Mouse (Mus musculus) MEL (cell line): ENCODE measurements around the gene Pick1. TPM values are rescaled to one million over a fixed set of nuclear protein-coding genes. Genes with fewer than 3 reads are reported as not detected.

Source experiments
- DNase-seq: peaks from one replicate; pipeline ENCODE4 v3.0.0; 2011; ENCODE audit warnings: low read depth, low spot score
- H3K27ac ChIP-seq: 2 replicates; pipeline ENCODE4 v1.5.1; 2012; ENCODE audit warnings: low read depth, mild to moderate bottlenecking, control low read depth, low read length, moderate library complexity; ENCODE audit not compliant: control insufficient read depth
- H3K27me3 ChIP-seq, 2 experiments: fragments of 150-350 bp in 1 of 2; sonication (generic) in 1 of 2; 2 replicates each; pipeline ENCODE4 v1.6.1; 2012; ENCODE audit warnings: low read length in 2 of 2, mild to moderate bottlenecking in 2 of 2, improper control_type of control experiment in 1 of 2, moderate library complexity in 1 of 2; ENCODE audit not compliant: insufficient read depth in 2 of 2, control insufficient read depth in 1 of 2
- H3K36me3 ChIP-seq, 2 experiments: 2 replicates each; pipeline ENCODE4 v1.6.1; 2012 to 2014; ENCODE audit warnings: low read length in 2 of 2, improper control_type of control experiment in 1 of 2, inconsistent platforms in 1 of 2, mild to moderate bottlenecking in 1 of 2; ENCODE audit not compliant: insufficient read depth in 2 of 2, control insufficient read depth in 1 of 2
- H3K4me1 ChIP-seq, 2 experiments: fragments of 150-350 bp in 1 of 2; sonication (generic) in 1 of 2; 2 replicates each; pipeline ENCODE4 v1.6.1; 2012; ENCODE audit warnings: low read length in 2 of 2, improper control_type of control experiment in 1 of 2, mild to moderate bottlenecking in 1 of 2; ENCODE audit not compliant: insufficient read depth in 2 of 2, control insufficient read depth in 1 of 2
- H3K4me3 ChIP-seq, 2 experiments: fragments of 150-350 bp in 1 of 2; sonication (generic) in 1 of 2; 2 replicates each; pipeline ENCODE4 v1.5.1; 2012; ENCODE audit warnings: low read depth in 2 of 2, low read length in 2 of 2, mild to moderate bottlenecking in 2 of 2, moderate library complexity in 2 of 2, control low read depth in 1 of 2, improper control_type of control experiment in 1 of 2; ENCODE audit not compliant: control insufficient read depth in 1 of 2, insufficient read depth in 1 of 2
- H3K79me2 ChIP-seq: 2 replicates; pipeline ENCODE4 v1.6.1; 2012; ENCODE audit warnings: mild to moderate bottlenecking, low read length, moderate library complexity; ENCODE audit not compliant: control insufficient read depth, poor library complexity, insufficient read depth
- H3K9ac ChIP-seq: 2 replicates; pipeline ENCODE4 v1.6.1; 2012; ENCODE audit warnings: low read depth, mild to moderate bottlenecking, control low read depth, low read length, moderate library complexity; ENCODE audit not compliant: control insufficient read depth, poor library complexity, severe bottlenecking
- H3K9me3 ChIP-seq: fragments of 150-350 bp; sonication (generic); replicated peaks from 2 replicates; pipeline ENCODE4 v1.6.1; 2012; ENCODE audit warnings: mild to moderate bottlenecking, low read length, improper control_type of control experiment, moderate library complexity; ENCODE audit not compliant: insufficient read depth
- CHD2 ChIP-seq: IDR thresholded peaks from 2 replicates; pipeline ENCODE4 v1.6.1; 2011; ENCODE audit warnings: low read length, improper control_type of control experiment
- E2F4 ChIP-seq: IDR thresholded peaks from 2 replicates; pipeline ENCODE4 v1.6.1; 2011; ENCODE audit warnings: low read depth, low read length, improper control_type of control experiment, borderline replicate concordance
- ELF1 ChIP-seq: IDR thresholded peaks from 2 replicates; pipeline ENCODE4 v1.6.1; 2014; ENCODE audit warnings: low read depth, mild to moderate bottlenecking, inconsistent platforms, low read length, improper control_type of control experiment, moderate library complexity
- ETS1 ChIP-seq: IDR thresholded peaks from 2 replicates; pipeline ENCODE4 v1.6.1; 2012; ENCODE audit warnings: low read depth, mild to moderate bottlenecking, inconsistent platforms, low read length, improper control_type of control experiment, moderate library complexity
- GABPA ChIP-seq: IDR thresholded peaks from 2 replicates; pipeline ENCODE4 v1.6.1; 2012; ENCODE audit warnings: low read depth, mild to moderate bottlenecking, inconsistent platforms, low read length, improper control_type of control experiment, moderate library complexity
- GATA1 ChIP-seq: IDR thresholded peaks from 2 replicates; pipeline ENCODE4 v1.6.1; 2011; ENCODE audit warnings: low read depth, low read length, improper control_type of control experiment
- HCFC1 ChIP-seq: IDR thresholded peaks from 2 replicates; pipeline ENCODE4 v1.6.1; 2012; ENCODE audit warnings: low read depth, mild to moderate bottlenecking, inconsistent platforms, low read length, improper control_type of control experiment, moderate library complexity
- KAT2A ChIP-seq: conservative IDR thresholded peaks from 2 replicates; pipeline ENCODE4 v1.6.1; 2012; ENCODE audit warnings: low read depth, low read length, improper control_type of control experiment, inconsistent platforms
- MAX ChIP-seq: IDR thresholded peaks from 2 replicates; pipeline ENCODE4 v1.6.1; 2011; ENCODE audit warnings: low read length, improper control_type of control experiment
- MEF2A ChIP-seq: IDR thresholded peaks from 2 replicates; pipeline ENCODE4 v1.6.1; 2014; ENCODE audit warnings: low read depth, mild to moderate bottlenecking, inconsistent platforms, low read length, improper control_type of control experiment; ENCODE audit not compliant: poor library complexity, insufficient replicate concordance, severe bottlenecking; ENCODE audit errors: extremely low read depth
- MXI1 ChIP-seq: IDR thresholded peaks from 2 replicates; pipeline ENCODE4 v1.6.1; 2011; ENCODE audit warnings: mild to moderate bottlenecking, low read depth, low read length, improper control_type of control experiment
- NRF1 ChIP-seq: IDR thresholded peaks from 2 replicates; pipeline ENCODE4 v1.6.1; 2014; ENCODE audit warnings: low read depth, mild to moderate bottlenecking, inconsistent platforms, low read length, improper control_type of control experiment, moderate library complexity; ENCODE audit not compliant: poor library complexity, insufficient read depth, severe bottlenecking
- POLR2A ChIP-seq, 2 experiments: IDR thresholded peaks; 2 replicates each; pipeline ENCODE4 v1.6.1; 2011 to 2012; ENCODE audit warnings: low read length in 2 of 2, mild to moderate bottlenecking in 2 of 2, control low read depth in 1 of 2, improper control_type of control experiment in 1 of 2, low read depth in 1 of 2, moderate library complexity in 1 of 2; ENCODE audit not compliant: control insufficient read depth in 1 of 2, insufficient read depth in 1 of 2, poor library complexity in 1 of 2
- POLR2AphosphoS2 ChIP-seq: IDR thresholded peaks from 2 replicates; pipeline ENCODE4 v1.6.1; 2011; ENCODE audit warnings: low read length, improper control_type of control experiment
- RCOR1 ChIP-seq: IDR thresholded peaks from 2 replicates; pipeline ENCODE4 v1.6.1; 2012; ENCODE audit warnings: low read depth, mild to moderate bottlenecking, inconsistent platforms, low read length, improper control_type of control experiment
- SIN3A ChIP-seq: IDR thresholded peaks from 2 replicates; pipeline ENCODE4 v1.6.1; 2012; ENCODE audit warnings: low read length, improper control_type of control experiment, inconsistent platforms
- SMC3 ChIP-seq: IDR thresholded peaks from 2 replicates; pipeline ENCODE4 v1.6.1; 2011; ENCODE audit warnings: low read depth, low read length, improper control_type of control experiment
- TAL1 ChIP-seq: IDR thresholded peaks from 2 replicates; pipeline ENCODE4 v1.6.1; 2012; ENCODE audit warnings: mild to moderate bottlenecking, inconsistent platforms, low read length, moderate library complexity, mixed read lengths
- TBP ChIP-seq: IDR thresholded peaks from 2 replicates; pipeline ENCODE4 v1.8.0; 2011; ENCODE audit warnings: low read depth, low read length, improper control_type of control experiment
- TCF12 ChIP-seq: IDR thresholded peaks from 2 replicates; pipeline ENCODE4 v1.6.1; 2014; ENCODE audit warnings: low read depth, mild to moderate bottlenecking, inconsistent platforms, low read length, improper control_type of control experiment, moderate library complexity
- USF2 ChIP-seq, 2 experiments: IDR thresholded peaks; 2 replicates each; pipeline ENCODE4 v1.6.1; 2011 to 2012; ENCODE audit warnings: improper control_type of control experiment in 2 of 2, low read length in 2 of 2, borderline replicate concordance in 1 of 2, inconsistent platforms in 1 of 2, low read depth in 1 of 2, mild to moderate bottlenecking in 1 of 2; ENCODE audit not compliant: insufficient read depth in 1 of 2
- ZC3H11A ChIP-seq: IDR thresholded peaks from 2 replicates; pipeline ENCODE4 v1.6.1; 2012; ENCODE audit warnings: low read depth, mild to moderate bottlenecking, inconsistent platforms, low read length, improper control_type of control experiment
- polyA plus RNA-seq, 2 experiments: library from polyadenylated mRNA; stranded (reverse) in 1 of 2; unstranded in 1 of 2; fragments of >175 nt in 1 of 2; fragments of >200 nt in 1 of 2; gene quantifications; 2 replicates each; pipeline versions ENCODE4 v1.2.1 to v1.2.4; 2012; ENCODE audit warnings: low replicate concordance in 2 of 2, low read depth in 1 of 2; ENCODE audit not compliant: insufficient read length in 2 of 2, insufficient read depth in 1 of 2, missing spikeins in 1 of 2
- total RNA-seq: library from RNA; depleted of rRNA; stranded (reverse); fragments of 300-350 nt; gene quantifications from 2 replicates; pipeline ENCODE4 v1.2.3, GENCODE M21; 2012

Pick1 gene
- total and polyA plus RNA-seq, 3 experiments = 20.8 to 24.3 TPM; not detected in 1

- no peak overlapping the region for H3K4me3 ChIP-seq
- H3K36me3 ChIP-seq = no peaks in the 10 kb centered on the region
- DNase-seq = no peak
- TF ChIP-seq POLR2AphosphoS2 (no peak), HCFC1 (no peak), POLR2A (IDR thresholded peaks at IDR 0.05; ENCODE audit: control insufficient read depth in 1 of 2, insufficient read depth in 1 of 2, low read depth in 1 of 2, low read length in 2 of 2, poor library complexity in 1 of 2) (no peak), NRF1 (no peak)
- TF ChIP-seq, all 39 proteins: peak for 0
- Histone ChIP-seq H3K4me1 (no peaks in the 10 kb centered on the region), H3K79me2 (no peaks in the 10 kb centered on the region), H3K27ac (no peak overlapping the region), H3K27me3 (no peaks in the 10 kb centered on the region), H3K9me3 (no peaks in the 10 kb centered on the region), H3K9ac (no peak overlapping the region)
These were observed 29.5 kb downstream of the Pick1 start for GRCm38 (mm10) chr15:79258521-79258920.

GRCm38 (mm10) chr15:79261095-79261725, 32.2 kb downstream of the Pick1 start:
- H3K27me3 ChIP-seq = no peaks in the 10 kb centered on the region
- no peak overlapping the region for H3K4me3 ChIP-seq

GRCm38 (mm10) chr15:79261757-79262156, 32.8 kb downstream of the Pick1 start:
- Histone ChIP-seq H3K9me3 (no peaks in the 10 kb centered on the region), H3K9ac (no peak overlapping the region), H3K27me3 (no peaks in the 10 kb centered on the region), H3K36me3 (no peaks in the 10 kb centered on the region), H3K4me1 (no peaks in the 10 kb centered on the region), H3K79me2 (no peaks in the 10 kb centered on the region), H3K27ac (no peak overlapping the region), H3K4me3 (no peak overlapping the region)
- no peak for DNase-seq
- TF ChIP-seq MXI1 = no peak
- TF ChIP-seq RCOR1 = no peak
- TF ChIP-seq ETS1 = no peak
- no peak for TF ChIP-seq CHD2
- no peak for TF ChIP-seq TCF12
- no peak for TF ChIP-seq MEF2A
- TF ChIP-seq MAX = no peak
- no peak for TF ChIP-seq HCFC1
- TF ChIP-seq USF2 (IDR thresholded peaks at IDR 0.05; ENCODE audit: borderline replicate concordance in 1 of 2, insufficient read depth in 1 of 2, low read depth in 1 of 2, low read length in 2 of 2) = no peak
- TF ChIP-seq SMC3 = no peak
- no peak for TF ChIP-seq ZC3H11A
- TF ChIP-seq KAT2A = no peak
- no peak for TF ChIP-seq ELF1
- TF ChIP-seq TAL1 = no peak
- TF ChIP-seq NRF1 = no peak

More at GRCm38 (mm10) chr15:79261095-79261725, 32.2 kb downstream of the Pick1 start:
- H3K36me3 ChIP-seq = no peaks in the 10 kb centered on the region
- no peaks in the 10 kb centered on the region for H3K9me3 ChIP-seq
- DNase-seq = no peak
- no peak overlapping the region for H3K9ac ChIP-seq
- no peak for TF ChIP-seq SIN3A
- no peak for TF ChIP-seq TBP
- TF ChIP-seq ELF1 = no peak
- TF ChIP-seq GABPA = no peak
- TF ChIP-seq MAX = no peak
- no peak for TF ChIP-seq E2F4
- TF ChIP-seq GATA1 = no peak
- no peak overlapping the region for H3K27ac ChIP-seq
- no peaks in the 10 kb centered on the region for H3K79me2 ChIP-seq
- no peaks in the 10 kb centered on the region for H3K4me1 ChIP-seq
